Mouse (Mus musculus) layer of hippocampus, postnatal 10 days (tissue): Measurements from ENCODE around the gene Myo1a. TPM values are rescaled to one million over a fixed set of nuclear protein-coding genes. Genes with fewer than 3 reads are reported as not detected.
"Not testable (repeated sequence)": the region's sequence is repeated elsewhere in the genome, so short reads cannot be mapped to it uniquely, and the experiment has no call there.

Experiments
- DNase-seq, 2 experiments: peaks; one replicate each; pipeline ENCODE4 v3.0.0; 2021; ENCODE audit warnings: low spot score in 2 of 2
- long read RNA-seq: library from polyadenylated mRNA; stranded (forward); transcript quantifications from one replicate; pipeline ENCODE4 v2.0.0, GENCODE M21; 2023
- total RNA-seq, 2 experiments: library from RNA; stranded (reverse); gene quantifications; 2 replicates each; pipeline ENCODE4 v1.2.3; 2021

Gene Myo1a
- total RNA-seq, result under 1 TPM; 0.55 to 0.98 TPM
- long read RNA-seq, partial matches to known transcripts, result 1 of 1 reads
- long read RNA-seq, other reads (novel, unspliced or antisense), result 0 of 1 reads

GRCm38 (mm10) chr10:127704766-127705220 lies at the start of gene Myo1a:
Gene Myo1a, plus strand, starts transcription at chr10:127705170.
- no peak for DNase-seq

GRCm38 (mm10) chr10:127657617-127658016 lies 47.4 kb upstream of the Myo1a start:
- not testable (repeated sequence) for DNase-seq

GRCm38 (mm10) chr10:127658076-127658475 lies 46.9 kb upstream of the Myo1a start:
- DNase-seq, result no peak

GRCm38 (mm10) chr10:127659551-127659950 lies 45.4 kb upstream of the Myo1a start:
- DNase-seq, result no peak

- DNase-seq, result peak in 1 of 2 experiments; percentile 31
Measured at GRCm38 (mm10) chr10:127661291-127661914, 43.6 kb upstream of the Myo1a start.

GRCm38 (mm10) chr10:127661915-127662663 lies 42.9 kb upstream of the Myo1a start:
- peak; percentile 31 to 48 for DNase-seq

- DNase-seq, result peak; percentile 37 to 51
Measured at GRCm38 (mm10) chr10:127662666-127663253, 42.2 kb upstream of the Myo1a start.

- no peak for DNase-seq
Measured at GRCm38 (mm10) chr10:127663590-127663989, 41.4 kb upstream of the Myo1a start.

- no peak for DNase-seq
Measured at GRCm38 (mm10) chr10:127664166-127664565, 40.8 kb upstream of the Myo1a start.

GRCm38 (mm10) chr10:127664891-127665290 lies 40.1 kb upstream of the Myo1a start:
- DNase-seq, result no peak

- DNase-seq, result peak in 1 of 2 experiments; percentile 16
Measured at GRCm38 (mm10) chr10:127665366-127666181, 39.4 kb upstream of the Myo1a start.

GRCm38 (mm10) chr10:127666501-127667268 lies 38.3 kb upstream of the Myo1a start, which contains the start of gene Nemp1:
Gene Nemp1, plus strand, starts transcription at chr10:127666901.
- DNase-seq, result peak; percentile 65 to 74

GRCm38 (mm10) chr10:127667269-127668092 lies 37.5 kb upstream of the Myo1a start:
- DNase-seq, result peak; percentile 65 to 68

GRCm38 (mm10) chr10:127668093-127669050 lies 36.6 kb upstream of the Myo1a start, which contains the start of gene Nab2:
Gene Nab2, minus strand, starts transcription at chr10:127668568.
- peak; percentile 60 to 66 for DNase-seq

GRCm38 (mm10) chr10:127669170-127669569 lies 35.8 kb upstream of the Myo1a start:
- peak; percentile 42 to 54 for DNase-seq

GRCm38 (mm10) chr10:127670185-127670584 lies 34.8 kb upstream of the Myo1a start:
- DNase-seq, result no peak

- peak in 1 of 2 experiments; percentile 33 for DNase-seq
Measured at GRCm38 (mm10) chr10:127671276-127671675, 33.7 kb upstream of the Myo1a start.
